Mouse (Mus musculus) ES-Bruce4 (cell line): ENCODE results near the gene Rnf167.

Experiments
- CTCF ChIP-seq: IDR thresholded peaks from one replicate; pipeline ENCODE4 v1.8.1; 2011; ENCODE audit warnings: low read depth, low read length
- EP300 ChIP-seq: IDR thresholded peaks from 2 replicates; pipeline ENCODE4 v1.6.1; 2011; ENCODE audit warnings: low read depth, low read length; ENCODE audit not compliant: insufficient read depth
- POLR2A ChIP-seq: IDR thresholded peaks from one replicate; pipeline ENCODE4 v1.8.1; 2011; ENCODE audit warnings: low read length; ENCODE audit not compliant: insufficient read depth

- no peak for TF ChIP-seq CTCF
- no peak for TF ChIP-seq POLR2A
- TF ChIP-seq EP300: no peak
Measured at GRCm38 (mm10) chr11:70679361-70679760, 32.3 kb downstream of the Rnf167 start.
